Mouse (Mus musculus) c-Kit-positive CD71-positive TER-119-negative erythroid progenitor cells, embryonic 14.5 days (primary cell): ENCODE measurements around the gene Carmil1.

Experiments used
- DNase-seq: peaks from one replicate; pipeline ENCODE4 v3.0.0-alpha.2; 2013; ENCODE audit warnings: low read depth

Carmil1 gene

DNA sequence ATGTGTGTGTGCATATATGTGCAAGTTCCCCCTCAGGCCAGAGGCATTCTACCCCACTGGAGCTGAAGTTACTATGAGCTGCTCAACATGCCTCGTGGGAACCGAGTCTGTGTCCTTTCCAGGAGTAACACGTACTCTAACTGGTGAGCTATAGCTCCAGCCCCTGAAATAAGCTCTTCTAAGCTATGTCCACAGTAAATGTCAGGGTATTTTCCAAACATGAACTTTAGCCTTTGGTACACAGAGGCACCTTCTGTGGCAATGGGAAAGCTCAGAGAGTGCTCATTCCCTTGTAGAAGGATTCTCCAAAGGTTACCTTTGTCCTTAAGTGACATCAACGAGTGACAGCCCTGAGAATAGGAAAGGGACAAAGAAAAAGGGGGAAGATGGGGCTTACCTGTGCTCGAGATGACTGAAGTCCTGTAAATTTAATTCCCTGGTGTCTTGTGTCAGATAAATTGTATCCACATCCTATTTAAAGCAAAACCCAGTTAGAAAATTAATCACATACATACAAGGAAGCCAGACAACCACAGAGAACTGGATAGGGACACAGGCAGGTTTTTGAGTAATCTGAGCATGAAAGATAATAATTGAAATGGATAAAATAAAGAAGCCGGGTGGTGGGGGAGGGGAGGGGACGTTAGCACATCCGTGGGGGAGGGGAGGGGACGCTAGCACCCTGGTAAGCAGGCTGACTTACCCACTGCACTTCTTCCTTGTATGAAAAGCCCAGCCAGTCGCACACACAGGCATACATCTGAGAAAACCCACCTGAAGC lies 126.1 kb downstream of the Carmil1 start:
- DNase-seq: no peak

DNA sequence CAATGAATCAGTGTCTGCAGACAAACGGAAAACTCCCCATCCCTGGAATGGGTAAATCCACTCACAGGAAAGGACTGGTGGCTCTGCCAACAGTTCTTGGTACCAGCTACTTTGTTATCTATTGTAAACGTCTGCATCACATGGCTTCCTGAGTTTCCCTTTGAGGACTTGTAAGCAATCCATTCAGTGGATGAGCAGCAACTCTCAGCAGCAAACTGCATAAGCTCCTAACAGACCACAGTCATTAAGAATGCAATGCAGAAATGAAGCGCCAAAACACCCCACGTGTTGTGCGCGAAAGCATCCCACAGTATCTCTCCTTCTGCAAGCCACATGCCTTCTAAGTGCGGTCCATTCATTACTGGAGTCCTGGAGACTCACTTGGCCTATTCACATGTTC lies 128.0 kb downstream of the Carmil1 start:
- DNase-seq: no peak

DNA sequence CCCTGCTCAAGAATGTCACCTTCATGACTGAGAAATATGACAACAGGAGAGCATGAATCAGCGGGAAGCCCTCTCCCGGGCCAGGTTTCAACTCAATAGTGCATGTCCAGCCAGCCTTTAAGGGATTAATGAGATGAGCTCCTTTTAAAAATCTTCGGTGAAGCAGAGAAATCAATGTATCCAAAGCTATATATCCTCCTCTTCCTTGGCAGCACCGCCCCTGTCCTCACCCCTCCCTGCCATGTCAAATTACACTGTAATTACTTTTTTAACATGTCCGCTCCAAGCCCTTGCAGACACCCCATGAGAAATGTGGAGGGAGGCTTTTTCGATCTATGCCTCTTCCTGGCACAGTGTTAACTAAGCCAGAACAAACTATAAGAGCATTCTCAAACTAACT lies 129.3 kb downstream of the Carmil1 start:
- no peak for DNase-seq

DNA sequence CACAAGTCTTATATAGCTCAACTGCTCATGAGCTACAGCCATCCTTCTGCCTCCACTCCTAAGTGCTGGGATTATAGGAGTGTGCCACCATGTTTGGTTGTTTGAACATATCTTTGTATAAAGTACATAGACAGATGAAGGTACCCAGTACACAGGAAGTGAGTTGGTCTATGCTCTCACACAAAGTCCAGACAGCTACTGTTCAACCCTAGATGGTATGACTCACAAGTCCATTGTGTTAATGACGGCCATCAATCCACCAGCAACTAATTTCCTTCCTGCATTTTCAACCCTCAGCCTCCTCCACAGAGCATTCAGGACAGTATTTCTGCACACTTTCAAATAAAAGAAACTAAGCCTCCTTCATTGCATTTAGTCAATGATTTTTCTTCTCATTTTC lies 132.0 kb downstream of the Carmil1 start:
- no peak for DNase-seq

DNA sequence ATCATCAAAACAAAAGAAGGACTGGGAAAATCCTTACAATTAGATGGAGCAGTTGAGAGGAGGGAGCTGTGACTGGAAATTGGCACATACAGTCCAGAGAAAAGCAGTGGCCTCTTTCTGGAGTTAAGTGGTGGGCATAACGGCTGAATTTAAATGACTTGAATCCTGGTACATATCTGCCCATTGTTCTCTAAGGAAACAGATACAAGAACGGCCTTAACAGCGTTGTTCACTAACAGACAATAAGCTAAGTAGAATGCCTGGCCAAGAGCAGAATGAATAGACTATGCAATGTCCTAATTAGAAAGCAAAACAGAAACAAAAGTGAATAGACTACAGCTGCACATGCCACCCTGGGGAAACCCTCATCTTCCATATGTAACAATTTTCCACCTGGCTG lies 133.6 kb downstream of the Carmil1 start:
- DNase-seq: no peak

DNA sequence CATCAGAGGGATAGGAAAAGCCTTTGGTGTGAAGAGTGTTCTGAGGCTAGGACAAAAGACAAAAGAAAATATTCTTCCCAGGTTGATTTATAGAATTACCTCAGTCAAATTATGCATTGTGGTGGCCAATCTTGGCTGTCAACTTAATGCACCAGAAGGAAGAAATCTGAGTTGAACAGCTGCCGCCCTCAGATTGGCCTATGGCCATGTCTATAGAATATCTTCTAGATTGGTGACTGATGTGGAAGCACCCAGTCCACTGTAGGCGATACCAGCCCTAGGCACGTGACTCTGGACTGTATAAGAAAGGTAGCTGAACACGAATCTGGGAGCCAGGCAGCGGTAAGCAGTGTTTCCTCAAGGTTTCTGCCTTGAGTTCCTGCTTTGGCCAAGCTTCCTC lies 134.1 kb downstream of the Carmil1 start:
- no peak for DNase-seq

DNA sequence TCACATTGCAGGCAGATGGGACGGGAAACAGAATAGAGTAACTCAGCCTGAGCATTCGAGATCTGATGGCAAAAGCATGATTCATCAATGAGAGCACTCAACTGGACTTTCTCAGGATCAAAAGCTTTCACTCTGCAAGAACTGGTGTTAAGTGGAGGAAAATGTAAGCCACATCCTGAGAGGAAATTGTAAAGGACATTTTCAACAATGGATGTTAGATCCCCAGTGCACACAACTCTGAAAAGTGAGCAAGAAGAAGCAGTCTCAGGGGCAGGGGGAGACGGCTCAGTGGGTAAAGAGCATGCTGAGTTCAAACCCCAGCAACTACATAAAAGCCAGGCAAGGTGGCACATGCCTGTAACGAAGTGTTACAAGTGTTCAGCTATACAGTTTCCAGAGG lies 135.7 kb downstream of the Carmil1 start:
- no peak for DNase-seq

DNA sequence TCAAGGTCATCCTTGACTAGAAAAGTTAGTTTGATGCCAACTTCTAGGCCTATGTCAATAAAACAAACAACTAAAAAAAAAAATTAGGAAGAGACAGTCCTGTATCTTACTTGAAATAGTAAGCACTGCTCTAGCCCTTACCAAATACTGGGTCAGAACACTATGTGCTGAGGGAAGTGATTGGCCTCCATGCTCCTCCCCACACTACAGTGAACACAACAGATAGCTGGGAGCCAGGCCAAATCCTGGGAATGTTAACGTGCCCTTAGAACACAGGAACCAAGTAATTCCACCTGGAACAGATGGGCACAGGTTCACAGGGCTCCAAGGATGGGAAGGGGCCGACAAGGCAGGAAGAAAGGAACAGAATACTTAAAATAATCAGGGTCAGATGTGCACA lies 136.5 kb downstream of the Carmil1 start:
- no peak for DNase-seq

DNA sequence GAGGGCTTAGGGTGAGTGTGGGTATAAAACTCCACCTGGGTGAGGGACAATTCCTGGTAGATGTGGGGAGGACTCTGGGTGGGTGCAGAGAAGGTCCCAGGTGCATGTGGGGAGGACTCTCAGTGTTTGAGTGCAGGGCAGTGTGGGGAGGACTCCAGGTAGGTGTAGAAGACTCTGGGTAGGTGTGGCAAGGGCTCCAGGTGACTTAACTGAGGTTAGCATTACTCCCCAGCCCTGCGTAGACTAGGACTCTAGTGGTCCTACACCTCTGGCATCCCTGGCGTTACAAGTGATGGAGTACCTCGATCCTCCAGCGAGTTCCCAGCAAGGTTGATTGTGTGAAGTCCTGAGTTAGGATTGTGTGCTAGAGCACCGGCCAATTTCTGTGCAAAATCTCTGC lies 143.8 kb downstream of the Carmil1 start:
- no peak for DNase-seq

DNA sequence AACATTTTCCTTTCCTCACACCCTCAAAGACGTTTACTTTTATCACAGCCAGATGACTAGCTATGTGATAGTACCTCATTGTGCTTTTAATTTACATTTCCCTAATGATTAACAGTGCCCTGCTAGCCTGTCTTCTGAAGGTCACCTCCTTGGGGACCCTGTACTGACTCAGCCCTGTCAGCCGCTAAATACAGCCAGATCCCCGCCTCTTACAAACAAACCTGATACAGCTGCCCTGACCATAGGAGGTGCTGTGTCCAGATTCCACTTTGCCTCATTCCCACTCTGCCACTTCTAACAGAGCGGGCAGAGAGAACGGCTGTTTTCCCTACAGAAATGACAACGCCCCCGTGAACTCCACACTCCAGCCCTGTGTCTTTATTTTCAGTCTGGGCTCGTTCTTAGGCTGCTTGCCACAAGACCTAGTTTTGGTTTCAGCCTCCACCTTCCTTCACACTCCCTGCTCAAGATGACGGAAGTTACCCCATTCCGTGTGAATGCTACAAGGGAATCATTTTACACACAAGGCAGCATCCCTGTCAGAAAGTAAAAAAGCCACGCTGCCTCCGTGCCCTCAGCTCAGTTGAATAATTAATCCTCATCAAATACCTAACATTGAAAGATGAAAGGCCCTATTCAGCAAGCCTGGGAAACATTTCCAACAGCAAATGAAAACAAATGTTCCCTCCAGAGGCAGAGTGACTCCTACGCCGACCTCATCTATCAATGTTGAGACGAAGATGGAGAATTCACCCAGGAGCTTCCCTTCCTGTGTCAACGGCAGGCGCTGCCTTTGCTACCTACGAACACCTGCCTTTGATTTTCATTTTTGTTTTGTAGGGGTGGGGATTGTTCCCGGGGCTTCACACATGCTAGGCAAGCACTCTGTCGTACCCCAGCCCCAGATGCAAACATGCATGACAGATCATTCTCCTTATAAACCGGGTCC lies 145.0 kb downstream of the Carmil1 start:
- no peak for DNase-seq

DNA sequence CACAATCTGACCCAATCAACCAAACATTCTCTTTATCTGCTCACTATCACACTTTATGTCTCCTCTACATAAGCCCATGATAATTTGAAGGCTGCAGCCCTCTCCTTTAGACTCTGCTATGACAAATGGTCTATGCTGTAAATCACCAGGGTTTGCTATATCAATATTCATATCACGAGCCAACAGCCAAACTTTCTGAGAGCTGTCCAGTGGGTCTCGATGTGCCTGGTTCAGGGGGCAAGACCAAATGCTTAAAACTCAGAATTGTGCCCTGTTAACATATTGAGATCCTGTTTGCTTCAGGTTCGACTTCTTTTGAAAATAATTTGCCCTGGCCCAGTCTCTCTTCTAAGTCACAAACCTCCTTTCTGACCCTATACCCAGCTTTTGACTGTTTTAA lies 147.7 kb downstream of the Carmil1 start:
- no peak for DNase-seq

DNA sequence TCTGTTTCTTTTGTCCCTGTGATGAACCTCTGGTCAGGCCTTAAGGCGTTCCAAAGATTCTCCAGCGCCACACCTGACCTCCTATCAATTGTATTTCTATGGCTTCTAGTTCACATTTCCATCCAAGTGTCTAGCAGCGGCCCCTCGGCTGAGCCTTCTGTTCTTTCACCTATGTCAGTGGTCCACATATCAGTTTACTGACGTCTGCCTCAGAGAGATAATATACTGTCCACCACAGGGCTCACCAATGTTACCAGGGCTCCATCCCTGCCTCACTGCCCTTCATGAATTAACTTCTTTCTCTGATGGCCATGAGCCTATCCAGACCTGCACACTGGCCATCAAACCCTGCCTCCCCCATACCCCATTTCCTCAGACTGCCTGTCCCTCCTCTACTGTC lies 149.3 kb downstream of the Carmil1 start:
- no peak for DNase-seq

DNA sequence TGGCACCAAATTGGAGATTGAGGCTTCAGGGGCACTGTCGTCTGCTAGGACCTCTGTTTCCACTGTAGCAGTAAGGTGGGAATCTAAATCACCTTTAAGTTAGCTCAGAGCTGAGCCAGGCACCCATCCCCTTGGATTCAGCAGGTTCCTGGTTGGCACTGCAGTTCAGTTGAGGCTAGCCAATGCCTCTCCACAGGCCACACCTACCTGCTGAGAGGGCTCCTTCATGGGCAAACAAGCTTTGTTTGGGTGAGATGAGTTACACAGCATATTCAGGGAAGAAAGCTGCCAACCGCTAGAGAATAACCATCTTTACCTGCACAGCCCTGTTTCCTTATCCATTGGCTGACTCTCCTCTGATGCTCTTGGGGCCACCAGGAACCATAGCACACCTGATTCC lies 149.9 kb downstream of the Carmil1 start:
- no peak for DNase-seq

DNA sequence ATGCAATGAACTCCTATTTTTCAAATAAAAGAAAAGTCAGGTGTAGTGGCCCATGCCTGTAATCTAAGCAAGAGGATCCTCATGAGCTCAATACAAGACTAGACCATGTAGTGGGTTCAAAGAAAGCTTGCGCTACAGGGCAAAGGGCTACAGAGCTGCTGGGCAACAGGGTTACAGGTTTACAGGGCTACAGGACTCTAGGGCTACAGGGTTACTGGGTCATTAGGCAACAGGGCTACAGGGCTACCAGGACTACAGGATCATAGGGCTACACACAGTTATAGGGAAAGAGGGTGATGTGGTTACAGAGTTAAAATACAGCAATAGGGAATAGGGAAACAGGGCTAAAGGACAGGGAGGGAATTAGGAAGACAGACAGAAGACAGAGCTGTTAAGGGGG lies 151.9 kb downstream of the Carmil1 start:
- DNase-seq: no peak

DNA sequence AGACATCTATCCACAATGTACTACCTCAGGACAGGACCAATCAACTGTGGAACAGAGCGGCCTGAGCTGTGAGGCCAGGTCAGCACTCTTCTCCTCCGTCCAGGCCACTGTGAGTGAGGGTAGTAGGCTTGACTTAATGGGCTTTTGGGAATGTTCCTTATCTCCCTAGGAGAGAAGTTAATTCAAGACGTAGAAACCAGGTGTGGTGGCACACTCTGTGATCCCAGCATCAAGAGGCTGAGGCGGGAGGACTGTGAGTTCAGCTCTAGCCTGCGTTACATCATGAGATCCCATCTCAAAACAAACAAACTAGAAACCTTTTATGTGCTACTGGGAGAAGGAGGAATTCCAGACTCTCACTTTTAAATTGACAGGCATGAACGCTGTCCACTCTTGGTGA lies 154.7 kb downstream of the Carmil1 start:
- DNase-seq: no peak

DNA sequence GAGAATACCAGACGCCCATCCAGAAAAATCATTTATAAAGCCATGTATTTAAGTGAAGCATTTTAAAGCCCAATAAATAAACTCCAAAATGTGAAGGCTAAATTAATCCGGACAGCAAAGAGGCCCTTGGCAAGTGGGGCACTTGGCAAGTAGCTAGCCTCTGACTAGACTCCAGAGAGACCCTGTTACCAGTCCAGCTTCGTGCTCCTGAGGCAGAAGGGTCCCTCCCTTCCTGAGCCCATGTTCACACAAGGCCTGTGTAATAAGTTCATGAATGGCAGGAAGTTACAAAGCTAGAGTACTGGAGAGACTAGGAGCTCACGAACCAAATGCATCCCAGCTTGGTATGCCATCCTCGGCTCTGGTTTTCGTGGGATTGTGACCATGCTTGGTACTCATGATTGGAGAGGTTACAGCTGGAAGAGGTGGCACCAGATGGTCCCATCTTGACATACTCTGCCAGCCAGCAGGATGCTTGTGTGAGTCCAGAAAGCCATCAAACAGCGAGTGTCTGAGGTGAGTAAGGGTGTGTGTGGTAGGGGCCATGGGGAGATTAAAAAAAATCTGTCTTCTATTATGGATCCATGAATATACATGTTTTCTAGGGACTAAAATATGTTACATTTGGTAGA lies 163.3 kb downstream of the Carmil1 start:
- DNase-seq: no peak

DNA sequence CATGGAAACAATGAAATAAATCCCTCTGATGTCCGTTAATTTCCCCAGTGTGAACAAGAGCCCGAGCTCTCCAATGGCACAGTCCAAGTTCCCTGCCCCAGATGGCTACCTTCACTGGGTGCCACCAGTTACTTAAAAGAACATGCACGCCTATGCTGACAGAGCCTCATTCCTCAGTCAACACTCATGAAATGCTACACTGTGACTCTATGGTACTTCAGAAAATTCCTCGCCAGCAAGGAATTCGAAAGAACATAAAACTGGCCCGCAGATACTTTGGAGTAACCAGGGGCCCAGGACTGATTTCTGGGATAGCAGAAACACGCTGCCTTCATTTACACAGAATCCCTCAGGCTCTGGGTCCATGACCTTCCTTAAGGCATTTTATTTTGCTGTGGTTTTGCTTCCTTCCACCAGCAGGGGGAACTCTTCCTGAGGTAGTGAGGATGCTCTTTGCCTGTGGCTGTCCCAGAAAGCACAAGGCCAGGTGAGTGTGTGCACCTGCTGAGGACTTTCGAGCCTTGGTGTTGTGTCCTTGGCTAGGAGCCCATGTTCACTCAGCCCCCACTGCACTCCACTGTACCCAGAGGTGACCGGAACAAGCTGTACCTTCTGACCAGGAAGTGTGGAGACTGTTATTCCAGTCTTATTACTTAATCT lies 167.8 kb downstream of the Carmil1 start:
- peak; percentile 37 for DNase-seq

DNA sequence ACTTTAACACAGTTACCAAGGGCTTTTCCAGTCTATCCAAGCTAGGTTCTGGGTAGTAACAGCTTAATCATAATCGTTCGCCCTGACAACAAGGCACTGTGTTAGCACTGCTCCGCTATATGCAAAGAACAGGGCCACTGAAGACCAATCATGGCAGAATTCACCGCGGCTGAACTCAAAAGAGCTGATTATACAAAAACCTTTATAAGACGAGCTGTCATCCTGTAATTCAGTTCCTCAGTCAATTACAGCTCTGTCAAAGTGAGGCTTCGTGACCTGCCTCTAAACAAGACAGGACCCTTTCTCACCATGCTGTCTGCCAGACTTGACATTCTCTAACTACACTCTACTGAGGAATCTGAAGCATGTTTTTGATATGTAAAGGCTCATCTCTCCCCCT lies 170.3 kb downstream of the Carmil1 start:
- DNase-seq: no peak

DNA sequence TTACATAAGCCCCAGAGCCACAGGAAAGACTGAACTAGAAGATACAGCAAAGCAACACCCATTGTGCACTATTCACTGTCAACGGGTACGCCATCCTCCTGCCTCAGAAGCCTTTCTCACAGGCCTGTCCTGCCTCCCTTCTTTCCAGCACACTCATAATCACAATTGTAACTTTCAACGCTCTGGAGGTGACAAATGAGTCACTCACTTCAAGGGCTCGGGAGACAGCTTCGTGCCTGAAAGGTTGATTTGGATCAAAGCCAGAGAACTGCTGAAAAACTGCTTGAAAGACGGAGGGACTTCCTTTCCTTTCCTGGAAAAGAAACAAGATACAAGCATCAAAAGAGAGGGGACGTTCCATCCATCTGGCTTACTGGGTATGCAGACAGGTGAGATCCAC lies 172.3 kb downstream of the Carmil1 start:
- DNase-seq: no peak

DNA sequence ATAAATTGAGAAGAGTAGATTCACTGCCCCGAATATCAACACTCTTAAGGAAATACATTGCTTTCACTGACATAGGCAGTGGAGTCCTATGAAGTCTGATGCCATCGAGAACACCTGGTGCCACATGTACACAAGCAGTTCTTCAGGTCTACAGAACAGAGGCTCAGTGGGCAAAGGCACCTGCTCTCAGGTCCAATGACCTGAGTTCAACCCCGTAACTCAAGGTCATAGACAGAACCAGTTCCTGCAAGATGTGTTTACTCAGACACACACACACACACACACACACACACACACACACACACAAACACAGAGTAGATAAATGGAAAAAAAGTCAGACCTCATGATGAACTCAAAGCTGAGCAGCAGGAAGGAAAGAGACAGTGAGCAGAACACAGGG lies 173.5 kb downstream of the Carmil1 start:
- DNase-seq: no peak

DNA sequence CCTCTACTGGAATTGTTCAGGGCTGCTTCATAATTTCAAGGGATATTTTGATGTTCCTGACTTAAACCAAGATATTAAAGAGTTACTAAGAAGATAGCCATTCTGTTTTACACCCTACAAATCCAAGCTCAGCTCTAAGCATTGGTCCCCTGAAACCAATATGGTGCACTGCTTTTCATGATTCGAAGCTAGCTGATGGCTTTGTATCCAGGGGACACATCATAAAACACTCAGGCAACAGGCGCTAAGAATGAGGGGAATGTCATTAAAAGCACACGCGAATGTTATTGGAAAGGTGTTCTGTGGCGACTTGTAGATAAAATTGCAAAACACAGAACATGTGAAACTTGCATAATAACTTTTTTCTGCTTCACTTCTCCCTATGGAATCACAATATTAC lies 174.8 kb downstream of the Carmil1 start:
- no peak for DNase-seq

DNA sequence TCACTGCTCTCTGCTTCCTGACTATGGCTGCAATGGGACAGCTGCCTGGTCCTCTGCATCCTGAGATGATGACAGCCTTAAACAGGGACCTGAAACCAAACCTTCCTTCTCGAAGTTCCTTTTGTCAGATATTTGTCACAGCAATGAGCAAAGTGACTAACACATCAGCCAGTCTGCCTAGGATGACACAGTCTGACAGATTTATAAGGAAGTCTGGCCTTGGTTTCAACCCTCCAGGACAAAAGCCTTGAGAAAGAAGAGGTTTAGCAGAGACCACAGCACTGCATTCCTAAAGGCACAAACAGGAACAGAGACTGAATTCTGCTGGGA lies 175.3 kb downstream of the Carmil1 start:
- DNase-seq: no peak
